Mouse (Mus musculus): ENCODE measurements around the gene Zfp248.

GRCm38 (mm10) chr6:118390746-118391145 is 64.6 kb downstream of the Zfp248 start:
- TF ChIP-seq CTCF (IDR thresholded peaks at IDR 0.05; ENCODE audit: extremely low read depth, insufficient read length, insufficient replicate concordance, low read depth, low read length) (no peak), POLR2A (IDR thresholded peaks at IDR 0.05; ENCODE audit: low read depth, low read length) (no peak)

Measured in small intestine, adult 2 months (tissue).